In genomic region chr2:157078059-157078792, GRCm38 (mm10) we compare ENCODE assay signal across 8 mouse cellular contexts. TPM values are rescaled to one million over a fixed set of nuclear protein-coding genes. Genes with fewer than 3 reads are reported as not detected.
DNase-seq lines count a peak whose midpoint lies in the region; ATAC-seq and TF ChIP-seq lines count a peak whose summit lies in the region.

No protein-coding gene starts in this region.

- H3K36me3 ChIP-seq in megakaryocyte, embryonic 14.5 days (replicated peaks; ENCODE audit: low read length): peaks cover 12% of the 10 kb centered on the region
- H3K36me3 ChIP-seq in forebrain, embryonic 16.5 days (ENCODE audit: control insufficient read depth, insufficient read depth): no peaks in the 10 kb centered on the region
- peaks cover 42% of the 10 kb centered on the region for H3K36me3 ChIP-seq in limb, embryonic 10.5 days
- H3K36me3 ChIP-seq in neural tube, embryonic 11.5 days (ENCODE audit: control insufficient read depth, insufficient read depth, low read length): peaks cover 2% of the 10 kb centered on the region

- peaks cover 78% of the 10 kb centered on the region for H3K4me1 ChIP-seq in megakaryocyte, embryonic 14.5 days
- H3K4me1 ChIP-seq in cerebellum, adult 2 months (ENCODE audit: control insufficient read depth, insufficient read depth, low read length): peaks cover 8% of the 10 kb centered on the region
- H3K4me1 ChIP-seq in forebrain, embryonic 16.5 days (replicated peaks; ENCODE audit: control insufficient read depth, insufficient read depth, low read length): peaks cover 50% of the 10 kb centered on the region
- peaks cover 55% of the 10 kb centered on the region for H3K4me1 ChIP-seq in limb, embryonic 10.5 days
- peaks cover 36% of the 10 kb centered on the region for H3K4me1 ChIP-seq in neural tube, embryonic 11.5 days (ENCODE audit: control insufficient read depth, insufficient read depth, low read length)

- TF ChIP-seq POLR2A in cerebellum, adult 2 months (IDR thresholded peaks at IDR 0.05; ENCODE audit: borderline replicate concordance, insufficient read depth, low read length): 0 out of 2 replicates have a peak, but pooled peaks have one; percentile 20

- WGBS in cerebellum, adult 2 months: under 1% methylated on average over 74 of the region's 79 CpGs
- WGBS in forebrain, embryonic 16.5 days: under 1% methylated on average over 65 of the region's 79 CpGs
- WGBS in limb, embryonic 10.5 days: 2% methylated on average over 79 of the region's 79 CpGs
- WGBS in neural tube, embryonic 11.5 days: under 1% methylated on average over 75 of the region's 79 CpGs

- H3K9me3 ChIP-seq in megakaryocyte, embryonic 14.5 days: no peaks in the 10 kb centered on the region
- no peaks in the 10 kb centered on the region for H3K9me3 ChIP-seq in forebrain, embryonic 16.5 days (ENCODE audit: control insufficient read depth, low read length)
- no peaks in the 10 kb centered on the region for H3K9me3 ChIP-seq in limb, embryonic 10.5 days (replicated peaks)
- no peaks in the 10 kb centered on the region for H3K9me3 ChIP-seq in neural tube, embryonic 11.5 days (ENCODE audit: control insufficient read depth, low read length)

- no peak for TF ChIP-seq CTCF in cerebellum, adult 2 months (IDR thresholded peaks at IDR 0.05; ENCODE audit: borderline replicate concordance, insufficient read depth, low read depth, low read length)

- peak overlapping the region; percentile 80 for H3K4me2 ChIP-seq in forebrain, embryonic 16.5 days (ENCODE audit: low read length)
- H3K4me2 ChIP-seq in neural tube, embryonic 11.5 days (ENCODE audit: low read depth): peak overlapping the region; percentile 99

- peak overlapping the region; percentile 95 for H3K4me3 ChIP-seq in megakaryocyte, embryonic 14.5 days (replicated peaks)
- peak overlapping the region; percentile 72 for H3K4me3 ChIP-seq in cerebellum, adult 2 months (replicated peaks; ENCODE audit: insufficient read depth, low read depth, low read length)
- peak overlapping the region; percentile 85 for H3K4me3 ChIP-seq in forebrain, embryonic 16.5 days (replicated peaks; ENCODE audit: low read length)
- peak overlapping the region; percentile 92 for H3K4me3 ChIP-seq in limb, embryonic 10.5 days
- peak overlapping the region; percentile 90 for H3K4me3 ChIP-seq in neural tube, embryonic 11.5 days (ENCODE audit: low read depth, low read length)

- DNase-seq in cerebellum, adult 2 months: peak; percentile 65 to 78
- peak; percentile 66 for DNase-seq in limb, embryonic 10.5 days (ENCODE audit: low spot score)
- DNase-seq in neural tube, embryonic 11.5 days (ENCODE audit: low spot score): peak; percentile 40
- no peak for DNase-seq in right cerebral cortex, adult 2 months (ENCODE audit: low spot score in 2 of 2)
- DNase-seq in left cerebral cortex, adult 11 months (ENCODE audit: low spot score): no peak

- peak overlapping the region; percentile 96 for H3K9ac ChIP-seq in forebrain, embryonic 16.5 days (replicated peaks; ENCODE audit: low read depth, low read length)
- H3K9ac ChIP-seq in neural tube, embryonic 11.5 days (ENCODE audit: low read length): peak overlapping the region; percentile 99

- ATAC-seq in megakaryocyte, adult 5-6 weeks (ENCODE audit: poor library complexity, severe bottlenecking): no peak
- ATAC-seq in forebrain, embryonic 16.5 days: peak; percentile 7
- peak; percentile 4; the same call in 1 of the 2 replicates for ATAC-seq in neural tube, embryonic 11.5 days (ENCODE audit: insufficient read depth, low FRiP score, low TSS enrichment)

- peaks cover 58% of the 10 kb centered on the region for H3K27me3 ChIP-seq in megakaryocyte, embryonic 14.5 days (replicated peaks)
- H3K27me3 ChIP-seq in cerebellum, adult 2 months (ENCODE audit: control insufficient read depth, insufficient read depth, low read length): no peaks in the 10 kb centered on the region
- H3K27me3 ChIP-seq in forebrain, embryonic 16.5 days (replicated peaks; ENCODE audit: control insufficient read depth, insufficient read depth, low read length): no peaks in the 10 kb centered on the region
- H3K27me3 ChIP-seq in limb, embryonic 10.5 days (ENCODE audit: low read depth, poor library complexity, severe bottlenecking): no peaks in the 10 kb centered on the region
- no peaks in the 10 kb centered on the region for H3K27me3 ChIP-seq in neural tube, embryonic 11.5 days (ENCODE audit: control insufficient read depth, insufficient read depth, low read length)

- H3K27ac ChIP-seq in cerebellum, adult 2 months (ENCODE audit: insufficient read depth, low read length): peak overlapping the region; percentile 73
- H3K27ac ChIP-seq in forebrain, embryonic 16.5 days (ENCODE audit: low read length): peak overlapping the region; percentile 98
- H3K27ac ChIP-seq in limb, embryonic 10.5 days: peak overlapping the region; percentile 99
- H3K27ac ChIP-seq in neural tube, embryonic 11.5 days (ENCODE audit: low read depth, low read length): peak overlapping the region; percentile 98

RNA-seq across cellular contexts. Expression of gene Soga1, which starts 0.8 kb away (rescaled TPM):
- polyA plus RNA-seq in megakaryocyte, embryonic 14.5 days (2012; ENCODE audit: insufficient read depth, low replicate concordance): 3.8 and 5.8 TPM in 2 replicates
- total RNA-seq in megakaryocyte, adult 5-6 weeks (2015): 1.1 and 1.3 TPM in 2 replicates
- 1.6 and 1.7 TPM in 2 replicates for total RNA-seq in megakaryocyte, adult 5-6 weeks (2017)
- 38.3 and 50.1 TPM in 2 replicates for polyA plus RNA-seq in cerebellum, adult 2 months (2012; rRNA removed)
- polyA plus RNA-seq in forebrain, embryonic 16.5 days (2015; fragmentation: Nextera tagmentation; extraction: Ambion mirVana): 4.7 and 5.8 TPM in 2 replicates
- polyA plus RNA-seq in limb, embryonic 10.5 days (2016; fragmentation: Nextera tagmentation; extraction: Ambion mirVana): 5.3 and 5.7 TPM in 2 replicates
- polyA plus RNA-seq in neural tube, embryonic 11.5 days (2014; fragmentation: Nextera tagmentation; extraction: Ambion mirVana): 6.6 and 7.6 TPM in 2 replicates

RNA-seq across cellular contexts. Expression of gene Tldc2, which starts 8.6 kb away (rescaled TPM):
- polyA plus RNA-seq in megakaryocyte, embryonic 14.5 days (2012; ENCODE audit: insufficient read depth, low replicate concordance): not detected in 2 replicates
- total RNA-seq in megakaryocyte, adult 5-6 weeks (2015): not detected in 2 replicates
- total RNA-seq in megakaryocyte, adult 5-6 weeks (2017): not detected in 2 replicates
- polyA plus RNA-seq in cerebellum, adult 2 months (2012; rRNA removed): 6.0 and 7.1 TPM in 2 replicates
- not detected in 2 replicates for polyA plus RNA-seq in forebrain, embryonic 16.5 days (2015; fragmentation: Nextera tagmentation; extraction: Ambion mirVana)
- polyA plus RNA-seq in limb, embryonic 10.5 days (2016; fragmentation: Nextera tagmentation; extraction: Ambion mirVana): not detected in 2 replicates
- not detected in 2 replicates for polyA plus RNA-seq in neural tube, embryonic 11.5 days (2014; fragmentation: Nextera tagmentation; extraction: Ambion mirVana)

RNA-seq across cellular contexts. Expression of gene Samhd1, which starts 56.8 kb away (rescaled TPM):
- polyA plus RNA-seq in megakaryocyte, embryonic 14.5 days (2012; ENCODE audit: insufficient read depth, low replicate concordance): 16.0 and 27.3 TPM in 2 replicates
- total RNA-seq in megakaryocyte, adult 5-6 weeks (2015): 730 and 815 TPM in 2 replicates
- total RNA-seq in megakaryocyte, adult 5-6 weeks (2017): 599 and 677 TPM in 2 replicates
- polyA plus RNA-seq in cerebellum, adult 2 months (2012; rRNA removed): 22.4 and 22.6 TPM in 2 replicates
- 10.2 and 11.0 TPM in 2 replicates for polyA plus RNA-seq in forebrain, embryonic 16.5 days (2015; fragmentation: Nextera tagmentation; extraction: Ambion mirVana)
- polyA plus RNA-seq in limb, embryonic 10.5 days (2016; fragmentation: Nextera tagmentation; extraction: Ambion mirVana): 24.0 and 27.3 TPM in 2 replicates
- 18.7 and 22.8 TPM in 2 replicates for polyA plus RNA-seq in neural tube, embryonic 11.5 days (2014; fragmentation: Nextera tagmentation; extraction: Ambion mirVana)

Comparison
In these comparisons a context has a peak if more than half of its experiments do, and no peak if none do; other contexts are left out.
1. DNase-seq: peak in cerebellum, adult 2 months (2 of 2), limb, embryonic 10.5 days (single experiment) and neural tube, embryonic 11.5 days (single experiment); none in right cerebral cortex, adult 2 months (0 of 2) and left cerebral cortex, adult 11 months (single experiment).
2. Peak in every context shown above with its lines, with median percentiles within 50 percentile points of each other: H3K4me3 ChIP-seq and H3K27ac ChIP-seq.